Mouse (Mus musculus) left cerebral cortex, adult 8-10 months (tissue): ENCODE data around the gene Pym1. TPM values are rescaled to one million over a fixed set of nuclear protein-coding genes. Genes with fewer than 3 reads are reported as not detected.

Source experiments
- DNase-seq, 2 experiments: peaks; one replicate each; pipeline ENCODE4 v3.0.0; 2022; ENCODE audit warnings: low spot score in 2 of 2
- total RNA-seq, 4 experiments: library from RNA; stranded (reverse); gene quantifications; 2 replicates each; pipeline ENCODE4 v1.2.4; 2022

The Pym1 gene
- total RNA-seq, 4 experiments from 2014 or later = 28.6 to 31.6 (median 30.2) TPM

DNA sequence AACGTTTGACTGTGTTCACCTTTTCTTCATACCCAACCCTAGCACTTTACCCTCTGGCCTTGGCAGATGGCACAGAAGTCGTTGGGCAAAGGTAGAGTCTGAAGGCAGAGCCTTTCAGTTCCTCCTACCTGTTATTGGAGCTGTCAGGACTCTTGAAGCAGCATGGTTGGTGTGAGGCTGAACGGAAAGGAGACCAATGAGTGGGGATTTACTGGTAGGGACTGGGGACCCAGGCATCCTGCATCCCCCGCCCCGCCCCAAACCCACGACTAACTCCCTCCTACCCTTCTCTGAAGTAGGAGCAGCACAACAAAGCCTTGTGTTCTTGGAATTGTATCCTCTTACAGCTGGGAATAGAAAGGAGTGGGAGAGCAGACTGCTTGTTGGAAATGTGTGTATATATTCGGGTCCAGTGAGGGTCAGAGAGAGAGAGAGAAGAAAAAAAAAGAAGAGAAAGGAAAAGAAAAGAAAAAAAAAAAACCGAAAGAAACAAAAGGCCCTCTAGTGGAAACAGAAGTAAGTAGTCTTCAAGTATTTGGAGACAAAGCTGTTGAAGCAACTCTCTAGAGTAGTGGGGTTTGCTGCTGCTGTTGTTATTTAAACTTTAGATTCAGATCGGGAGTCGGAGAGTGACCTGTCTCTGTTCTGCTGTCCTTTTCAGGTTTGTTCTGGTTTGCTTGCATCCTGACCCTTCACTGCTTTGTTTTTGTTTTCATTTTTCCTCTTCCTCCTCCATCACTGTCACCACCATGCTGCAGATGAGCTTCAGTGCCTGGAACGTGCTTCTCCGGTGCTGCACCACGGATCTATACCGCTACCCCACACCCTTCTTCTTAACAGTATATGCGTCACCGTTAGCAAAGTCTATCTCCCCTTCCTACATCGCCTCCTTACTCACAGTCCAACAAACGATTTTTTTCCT lies 2.7 kb upstream of the Pym1 start, which contains the start of gene Dgka:
Gene Dgka (minus strand): TSS at position 176 of the 922 bp plus-strand sequence.
- no peak for DNase-seq

- no peak for DNase-seq
Measured at GRCm38 (mm10) chr10:128745946-128746613, 1.6 kb upstream of the Pym1 start.

GRCm38 (mm10) chr10:128746972-128747645 lies 580 bp upstream of the Pym1 start:
- DNase-seq = no peak

DNA sequence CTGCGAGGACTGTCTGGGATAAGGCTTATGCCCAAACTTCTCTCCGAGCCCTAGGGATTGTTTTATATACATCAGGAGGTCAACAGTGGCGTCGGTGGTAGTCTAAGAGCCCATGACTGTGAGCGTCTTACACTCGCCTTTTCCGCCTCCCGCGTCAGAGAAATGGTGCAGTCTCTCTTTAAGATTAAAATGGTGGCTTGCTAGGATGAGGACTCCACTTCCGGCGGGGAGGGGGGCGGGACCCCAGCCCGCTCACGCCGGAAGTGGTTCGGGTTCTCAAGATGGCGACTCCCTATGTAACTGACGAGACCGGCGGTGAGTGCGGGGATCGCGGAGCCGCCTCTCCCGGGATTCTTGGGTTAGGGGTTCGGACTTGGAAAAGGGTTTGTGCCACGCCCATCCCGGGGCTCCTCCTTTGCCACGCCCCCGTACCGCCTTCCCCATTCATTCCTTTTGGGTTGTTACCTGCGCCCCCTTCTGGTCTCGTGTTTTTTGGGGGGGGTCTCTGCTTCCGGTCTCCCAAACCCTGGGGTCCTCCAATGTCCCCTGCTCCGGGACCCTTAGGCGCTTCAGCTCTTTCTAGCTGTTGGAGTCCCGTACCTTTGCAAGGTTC lies 669 bp downstream of the Pym1 start:
- DNase-seq = peak; percentile 68 to 72

- no peak for DNase-seq
Measured at GRCm38 (mm10) chr10:128772895-128773294, 25.2 kb downstream of the Pym1 start.

DNA sequence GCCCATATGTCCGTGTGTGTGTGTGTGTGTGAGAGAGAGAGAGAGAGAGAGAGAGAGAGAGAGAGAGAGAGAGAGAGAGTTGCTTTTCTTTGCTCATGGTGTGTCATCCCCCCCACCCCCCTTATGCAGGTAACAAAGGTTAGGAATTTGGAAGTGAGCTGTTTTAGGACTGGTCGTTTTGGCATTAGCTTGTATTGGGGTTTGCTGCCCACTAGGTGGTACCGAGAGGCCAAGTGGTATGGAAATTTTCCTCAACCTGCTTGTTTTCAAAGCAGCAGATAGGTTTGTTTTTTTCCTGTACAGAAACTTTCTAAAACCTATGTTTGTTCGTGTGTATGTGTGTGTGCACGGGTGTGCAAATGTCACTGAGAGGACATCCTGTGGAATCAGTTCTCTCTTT lies 26.0 kb downstream of the Pym1 start:
- DNase-seq = no peak

- no peak for DNase-seq
Measured at GRCm38 (mm10) chr10:128778441-128778840, 30.8 kb downstream of the Pym1 start.

DNA sequence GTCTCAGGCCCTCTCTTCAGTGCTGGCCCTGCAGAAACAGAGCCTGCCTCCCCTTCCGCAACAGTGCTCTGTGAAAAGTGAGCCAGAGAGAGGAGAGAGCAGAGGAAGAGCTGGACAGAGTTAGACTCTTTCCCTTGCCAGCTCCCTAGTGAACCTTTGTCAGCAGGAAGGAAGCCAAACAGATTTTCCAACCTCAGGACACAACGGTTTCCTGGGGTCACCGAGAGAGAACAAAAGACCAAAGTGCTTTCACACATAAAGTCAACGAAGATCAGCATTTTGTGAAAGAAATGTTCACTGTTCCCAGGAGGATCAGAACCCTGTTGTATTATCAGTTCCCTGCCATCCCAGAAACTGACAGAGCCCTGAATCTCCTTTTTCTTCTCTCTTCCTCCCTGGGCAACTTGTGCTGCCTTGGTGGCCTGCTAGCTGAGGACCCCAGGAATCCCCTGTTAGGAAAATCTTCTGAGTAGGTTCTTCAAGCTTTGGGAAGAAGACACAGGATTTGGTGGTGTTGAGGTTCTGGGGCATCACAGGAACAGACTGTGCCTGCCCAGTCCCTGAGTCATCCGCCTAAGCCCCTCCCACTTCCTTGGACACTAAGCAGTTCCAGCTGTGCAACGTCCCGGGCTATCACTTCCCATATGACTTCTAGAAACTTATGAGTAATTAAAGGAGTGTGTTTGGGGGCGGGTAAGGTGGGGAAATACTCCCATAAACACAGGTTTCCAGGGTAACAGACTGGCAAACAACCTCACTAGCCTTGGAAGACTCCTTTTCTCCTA lies 31.5 kb downstream of the Pym1 start:
- no peak for DNase-seq

DNA sequence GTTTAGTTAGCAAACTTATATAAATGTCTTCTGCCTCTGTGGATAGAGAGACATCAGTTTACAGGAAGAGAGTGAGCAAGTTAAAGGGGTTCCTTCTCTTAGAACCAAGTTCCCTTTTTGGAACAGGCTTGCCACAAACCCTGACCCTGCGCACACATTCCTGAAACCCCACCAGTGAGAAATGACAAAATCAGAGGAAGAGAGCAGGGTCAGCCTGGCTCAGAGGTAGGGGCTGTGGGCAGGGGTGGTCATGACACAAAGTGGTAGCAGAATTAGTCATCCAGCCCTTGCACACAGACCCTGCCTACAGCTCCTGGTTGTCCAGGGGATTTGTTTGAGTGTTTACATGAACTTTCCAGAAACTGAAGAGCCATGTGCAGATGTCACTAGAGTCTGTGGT lies 32.5 kb downstream of the Pym1 start:
- DNase-seq = no peak

- no peak for DNase-seq
Measured at GRCm38 (mm10) chr10:128790398-128791124, 42.9 kb downstream of the Pym1 start, which contains the start of gene Mmp19. Gene Mmp19 (plus strand): TSS chr10:128790910.

- DNase-seq = no peak
Measured at GRCm38 (mm10) chr10:128792041-128792440, 44.4 kb downstream of the Pym1 start.

DNA sequence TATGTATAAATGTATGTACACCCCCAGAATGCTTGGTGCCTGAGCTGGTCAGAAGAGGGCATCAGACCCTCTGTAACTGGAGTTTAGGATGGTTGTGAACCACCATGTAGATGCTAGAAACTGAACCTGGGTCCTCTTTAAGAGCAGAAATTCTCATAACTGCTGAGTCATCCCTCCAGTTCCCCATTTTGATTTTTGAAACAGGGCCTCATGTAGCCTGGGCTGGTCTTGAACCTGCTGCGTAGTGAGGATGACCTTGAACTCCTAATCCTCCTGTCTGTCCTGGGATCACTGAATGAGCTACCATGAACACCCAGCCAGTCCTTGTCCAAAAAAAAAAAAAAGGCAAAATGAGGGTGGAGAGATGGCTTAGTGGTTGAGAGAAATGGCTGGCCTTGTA lies 45.6 kb downstream of the Pym1 start:
- no peak for DNase-seq

DNA sequence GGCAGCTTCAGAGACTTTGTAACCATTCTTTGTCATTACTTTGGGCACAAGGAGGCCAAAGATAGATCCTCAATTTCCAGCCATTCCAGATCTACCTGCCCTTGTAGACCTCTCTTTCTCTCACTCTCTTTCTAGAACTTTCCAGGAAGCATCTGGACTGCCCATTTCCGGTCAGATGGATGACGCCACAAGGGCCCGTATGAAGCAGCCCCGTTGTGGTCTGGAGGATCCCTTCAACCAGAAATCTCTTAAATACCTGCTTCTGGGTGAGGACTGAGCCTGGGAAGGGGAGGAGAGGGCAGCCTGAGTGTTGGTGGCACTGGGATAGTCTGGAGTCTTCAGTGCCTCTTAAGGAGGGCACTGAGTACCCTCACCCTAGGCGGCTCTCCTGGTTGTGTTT lies 46.7 kb downstream of the Pym1 start:
- no peak for DNase-seq

DNA sequence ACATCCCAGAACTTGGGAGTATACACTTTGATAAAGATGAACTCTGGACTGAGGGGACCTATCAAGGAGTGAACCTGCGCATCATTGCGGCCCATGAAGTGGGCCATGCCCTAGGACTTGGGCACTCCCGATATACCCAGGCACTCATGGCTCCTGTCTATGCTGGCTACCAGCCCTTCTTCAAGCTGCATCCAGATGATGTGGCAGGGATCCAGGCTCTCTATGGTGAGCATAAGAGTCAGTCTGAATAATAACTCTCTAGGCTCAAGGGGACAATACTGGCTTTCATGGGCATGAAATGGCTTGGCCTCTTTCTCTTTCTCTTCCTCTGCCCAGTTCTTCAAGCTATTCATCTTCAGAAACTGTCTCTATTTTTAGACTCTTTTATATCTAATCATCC lies 47.9 kb downstream of the Pym1 start:
- DNase-seq = no peak

DNA sequence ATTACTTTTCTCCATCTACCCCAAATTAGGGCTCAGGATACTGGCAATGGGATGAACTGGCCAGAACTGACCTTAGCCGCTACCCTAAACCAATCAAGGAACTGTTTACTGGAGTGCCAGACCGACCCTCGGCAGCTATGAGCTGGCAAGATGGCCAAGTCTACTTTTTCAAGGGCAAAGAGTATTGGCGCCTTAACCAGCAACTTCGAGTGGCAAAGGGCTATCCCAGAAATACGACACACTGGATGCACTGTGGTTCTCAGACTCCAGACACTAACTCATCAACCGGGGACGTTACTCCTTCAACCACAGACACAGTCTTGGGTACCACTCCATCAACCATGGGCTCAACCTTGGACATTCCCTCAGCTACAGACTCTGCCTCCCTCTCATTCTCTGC lies 51.0 kb downstream of the Pym1 start:
- DNase-seq = no peak

- DNase-seq = no peak
Measured at GRCm38 (mm10) chr10:128801981-128802495, 54.3 kb downstream of the Pym1 start.

DNA sequence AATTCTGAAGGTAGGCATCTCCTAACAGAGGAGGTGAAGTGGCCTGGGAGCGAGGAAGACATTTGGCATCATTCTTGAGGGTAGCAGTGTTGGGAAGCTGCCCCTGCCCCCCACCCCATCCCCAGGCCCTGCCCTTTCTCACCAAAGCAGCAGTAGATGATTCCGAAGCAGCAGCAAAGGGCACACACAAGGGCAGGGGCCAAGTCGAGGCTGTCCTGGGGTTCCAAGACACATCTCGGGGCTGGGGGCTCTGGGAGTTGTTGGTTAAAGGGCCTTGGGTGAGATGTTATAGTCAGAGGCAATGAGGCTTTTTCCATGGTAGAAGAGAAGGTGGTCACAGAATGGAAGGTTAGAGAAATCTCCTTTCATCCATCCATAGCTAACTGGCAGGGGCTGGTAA lies 55.3 kb downstream of the Pym1 start:
- no peak for DNase-seq

- no peak for DNase-seq
Measured at GRCm38 (mm10) chr10:128803361-128803760, 55.7 kb downstream of the Pym1 start.

DNA sequence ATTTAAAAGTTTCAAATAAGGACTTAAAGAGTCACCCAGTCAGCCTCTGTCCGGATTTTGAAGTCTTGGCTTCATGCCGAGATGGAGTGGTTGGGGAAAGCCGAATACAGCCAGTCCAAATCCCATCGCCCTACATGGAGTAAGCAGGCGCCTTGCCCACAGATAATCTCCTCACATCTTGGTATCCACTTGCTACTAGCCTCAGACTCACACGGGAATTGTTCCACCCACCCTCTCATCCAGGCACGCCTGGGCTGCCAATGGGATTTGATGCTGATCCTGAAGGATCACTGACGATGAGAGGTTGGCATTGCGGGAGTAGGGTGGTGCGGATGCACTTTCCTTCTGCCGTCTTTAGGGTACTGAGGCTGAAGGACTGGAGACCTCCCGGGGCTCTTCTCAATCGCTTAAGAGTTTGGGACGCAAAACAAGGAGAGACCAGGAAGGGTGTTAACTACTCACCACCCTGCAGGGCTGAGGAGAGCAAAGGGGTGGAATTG lies 56.1 kb downstream of the Pym1 start, which contains the start of gene Dnajc14:
Gene Dnajc14 (plus strand): TSS at position 292 of the 500 bp plus-strand sequence.
- DNase-seq = peak; percentile 65 to 76
